Mouse (Mus musculus): ENCODE measurements around the gene 9130023H24Rik.

Gene 9130023H24Rik

GRCm38 (mm10) chr7:128237927-128238778, at the start of gene 9130023H24Rik:
Gene 9130023H24Rik (minus strand): TSS chr7:128238031.
- peak; percentile 98 to 100 for DNase-seq (ENCODE audit: low spot score in 2 of 2)

- no peak for DNase-seq (ENCODE audit: low spot score in 2 of 2)
Measured at GRCm38 (mm10) chr7:128285060-128285459, 47.2 kb upstream of the 9130023H24Rik start.

- DNase-seq (ENCODE audit: low spot score in 2 of 2): no peak
Measured at GRCm38 (mm10) chr7:128284047-128284446, 46.2 kb upstream of the 9130023H24Rik start.

GRCm38 (mm10) chr7:128282532-128283244, 44.9 kb upstream of the 9130023H24Rik start:
- DNase-seq (ENCODE audit: low spot score in 2 of 2): no peak

- no peak for DNase-seq (ENCODE audit: low spot score in 2 of 2)
Measured at GRCm38 (mm10) chr7:128281765-128282164, 43.9 kb upstream of the 9130023H24Rik start.

- no peak for DNase-seq (ENCODE audit: low spot score in 2 of 2)
Measured at GRCm38 (mm10) chr7:128279750-128280149, 41.9 kb upstream of the 9130023H24Rik start.

GRCm38 (mm10) chr7:128276051-128276450, 38.2 kb upstream of the 9130023H24Rik start:
- DNase-seq (ENCODE audit: low spot score in 2 of 2): no peak

- no peak for DNase-seq (ENCODE audit: low spot score in 2 of 2)
Measured at GRCm38 (mm10) chr7:128271496-128271895, 33.7 kb upstream of the 9130023H24Rik start.

GRCm38 (mm10) chr7:128270431-128270850, 32.6 kb upstream of the 9130023H24Rik start:
- DNase-seq (ENCODE audit: low spot score in 2 of 2): no peak

GRCm38 (mm10) chr7:128267813-128268212, 30.0 kb upstream of the 9130023H24Rik start:
- no peak for DNase-seq (ENCODE audit: low spot score in 2 of 2)

- no peak for DNase-seq (ENCODE audit: low spot score in 2 of 2)
Measured at GRCm38 (mm10) chr7:128267391-128267790, 29.6 kb upstream of the 9130023H24Rik start.

- no peak for DNase-seq (ENCODE audit: low spot score in 2 of 2)
Measured at GRCm38 (mm10) chr7:128266056-128266455, 28.2 kb upstream of the 9130023H24Rik start.

- no peak for DNase-seq (ENCODE audit: low spot score in 2 of 2)
Measured at GRCm38 (mm10) chr7:128265411-128265810, 27.6 kb upstream of the 9130023H24Rik start, which contains the start of gene Slc5a2. Gene Slc5a2 (plus strand): TSS chr7:128265657.

GRCm38 (mm10) chr7:128256783-128257334, 19.0 kb upstream of the 9130023H24Rik start:
- DNase-seq (ENCODE audit: low spot score in 2 of 2): no peak

GRCm38 (mm10) chr7:128255757-128256156, 17.9 kb upstream of the 9130023H24Rik start:
- DNase-seq (ENCODE audit: low spot score in 2 of 2): no peak

- DNase-seq (ENCODE audit: low spot score in 2 of 2): no peak
Measured at GRCm38 (mm10) chr7:128254978-128255377, 17.1 kb upstream of the 9130023H24Rik start.

- DNase-seq (ENCODE audit: low spot score in 2 of 2): peak; percentile 63 to 72
Measured at GRCm38 (mm10) chr7:128252609-128253008, 14.8 kb upstream of the 9130023H24Rik start.

GRCm38 (mm10) chr7:128251946-128252345, 14.1 kb upstream of the 9130023H24Rik start:
- no peak for DNase-seq (ENCODE audit: low spot score in 2 of 2)

- no peak for DNase-seq (ENCODE audit: low spot score in 2 of 2)
Measured at GRCm38 (mm10) chr7:128249998-128250397, 12.2 kb upstream of the 9130023H24Rik start.

GRCm38 (mm10) chr7:128248081-128249042, 10.5 kb upstream of the 9130023H24Rik start:
- no peak for DNase-seq (ENCODE audit: low spot score in 2 of 2)

GRCm38 (mm10) chr7:128247443-128247842, 9.6 kb upstream of the 9130023H24Rik start:
- peak; percentile 73 to 84 for DNase-seq (ENCODE audit: low spot score in 2 of 2)

Measured in frontal cortex, postnatal 10 days (tissue).